Mouse (Mus musculus): ENCODE measurements around the gene Fem1a.

DNA sequence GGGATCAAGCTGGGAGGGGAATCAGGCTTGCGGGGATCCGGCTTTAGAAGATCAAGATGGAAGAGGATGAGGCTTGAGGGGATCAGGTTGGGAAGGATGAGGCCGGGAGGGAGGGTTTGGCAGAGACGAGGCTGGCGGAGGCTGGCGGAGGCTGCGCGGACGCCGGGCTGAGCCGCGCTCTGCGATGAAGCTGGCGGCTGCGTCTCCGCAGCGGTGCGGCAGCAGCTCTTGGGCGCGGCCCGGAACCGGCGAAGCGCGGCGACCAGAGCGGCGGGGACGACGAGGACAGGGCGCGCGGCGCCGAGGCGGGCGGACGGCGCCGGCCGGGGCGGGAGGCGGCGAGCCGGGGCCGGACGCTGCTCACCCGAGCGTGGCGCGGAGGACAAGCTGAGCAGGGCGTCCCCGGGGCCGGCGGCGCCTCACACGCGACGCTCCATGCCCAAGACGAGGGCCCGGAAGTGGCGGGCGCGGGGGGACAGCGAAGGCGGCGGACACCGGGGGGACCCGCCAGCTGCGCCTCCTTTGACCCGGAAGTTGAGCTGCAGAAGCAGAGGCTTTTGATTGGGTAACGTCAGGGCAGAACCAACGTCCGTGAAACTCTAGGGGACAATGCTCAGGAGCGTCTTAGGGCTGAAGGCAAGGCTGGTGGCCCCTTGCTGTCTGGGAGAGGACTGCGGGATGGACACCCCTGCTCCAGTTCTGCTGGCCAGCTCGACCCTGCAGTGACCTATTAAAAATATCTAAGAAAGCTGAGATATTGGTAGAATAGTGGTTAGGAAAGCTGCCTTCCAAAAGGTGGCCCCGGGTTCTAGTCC lies 38.0 kb upstream of the Fem1a start, which contains the start of gene Dpp9:
- TF ChIP-seq CTCF (IDR thresholded peaks at IDR 0.05; ENCODE audit: control insufficient read depth, insufficient read depth, low read length) (0 out of 2 replicates have a peak, but pooled peaks have one; percentile 12), POLR2A (IDR thresholded peaks at IDR 0.05; ENCODE audit: borderline replicate concordance, control insufficient read depth, low read depth, low read length) (peak; percentile 6; the same call in 1 of the 2 replicates)
